Mouse (Mus musculus) liver, embryonic 16.5 days (tissue): Measurements from ENCODE around the gene Lnx1. TPM values are rescaled to one million over a fixed set of nuclear protein-coding genes. Genes with fewer than 3 reads are reported as not detected.

Source experiments
- polyA plus RNA-seq: library from polyadenylated mRNA; unstranded; fragments of >200 nt; fragmentation: Nextera tagmentation; extraction: Ambion mirVana; gene quantifications from 2 replicates; pipeline ENCODE4 v1.2.1, GENCODE M21; 2015

Lnx1 gene
- polyA plus RNA-seq, 1 experiment from 2014 or later, result 0.11 TPM

Other genes starting within 250 kb of the Lnx1 start
- gene Scfd2, start 171.2 kb downstream of the Lnx1 start, polyA plus RNA-seq, result 8.4 and 10.4 TPM in 2 replicates
- 28.2 and 29.3 TPM in 2 replicates for gene Fip1l1, start 167.5 kb downstream of the Lnx1 start, polyA plus RNA-seq